Mouse (Mus musculus): ENCODE results near the gene Adam19.

DNA sequence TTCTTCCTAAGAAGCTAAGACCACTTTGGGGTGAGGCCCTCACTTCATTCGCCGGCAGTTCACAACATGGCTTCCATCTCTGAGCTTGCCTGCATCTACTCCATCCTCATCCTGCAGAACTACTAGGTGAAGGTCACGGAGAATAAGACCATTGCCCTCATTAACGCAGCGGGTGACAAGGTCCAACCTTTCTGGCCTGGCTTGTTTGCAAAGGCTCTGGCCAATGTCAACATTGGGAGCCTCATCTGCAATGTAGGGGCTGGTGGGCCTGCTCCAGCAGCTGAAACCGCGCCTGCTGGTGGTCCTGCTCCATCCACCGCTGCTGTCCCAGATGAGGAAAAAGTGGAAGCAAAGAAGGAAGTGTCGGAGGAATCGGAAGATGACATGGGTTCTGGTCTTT lies 19.4 kb upstream of the Adam19 start:
- no peak for TF ChIP-seq CTCF (IDR thresholded peaks at IDR 0.05; ENCODE audit: control insufficient read depth, insufficient read depth, low read length)
- no peak for TF ChIP-seq POLR2A (IDR thresholded peaks at IDR 0.05; ENCODE audit: borderline replicate concordance, control insufficient read depth, low read depth, low read length)
